Mouse (Mus musculus) liver, postnatal 0 days (tissue): ENCODE data around the gene Ptgs1.

Experiments used
- CTCF ChIP-seq: sonication (generic); IDR thresholded peaks from 2 replicates; pipeline ENCODE4 v1.5.1; 2016; ENCODE audit warnings: antibody characterized with exemption, low read depth
- EP300 ChIP-seq: IDR thresholded peaks from 2 replicates; pipeline ENCODE4 v1.6.1; 2016; ENCODE audit warnings: antibody characterized with exemption, low read depth, mild to moderate bottlenecking

GRCm38 (mm10) chr2:36243296-36243891 lies 13.2 kb downstream of the Ptgs1 start:
- TF ChIP-seq CTCF (no peak), EP300 (no peak)
